Mouse (Mus musculus) brain, embryonic 18.5 days (tissue): Measurements from ENCODE around the gene Itga2.
A peak's percentile ranks its signal among the peaks of the same experiment; 100 is the strongest.

Experiments
- DNase-seq: peaks from one replicate; pipeline ENCODE4 v3.0.0-alpha.2; 2012; ENCODE audit warnings: low read depth, low spot score

The Itga2 gene

GRCm38 (mm10) chr13:114822871-114823270 lies 109.0 kb downstream of the Itga2 start:
- DNase-seq = no peak

DNA sequence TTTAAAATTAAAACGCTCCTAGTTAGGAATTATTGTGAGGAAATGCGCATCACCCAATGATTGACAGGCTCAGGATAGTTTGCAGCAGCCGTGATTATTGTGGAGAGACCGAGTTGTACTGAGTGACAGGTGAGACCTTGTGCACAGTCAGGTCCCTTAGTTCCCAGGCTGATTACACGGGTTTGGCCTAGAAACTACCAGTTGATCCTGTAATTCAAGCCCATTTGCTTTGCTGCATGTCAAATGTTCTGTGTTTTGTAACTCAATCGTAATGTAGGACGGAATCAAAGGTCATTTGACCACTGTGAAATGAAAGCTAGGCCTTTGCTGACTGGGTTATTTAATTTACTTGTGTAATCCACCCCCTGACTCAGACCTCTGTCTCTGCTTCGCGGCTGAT lies 113.4 kb downstream of the Itga2 start:
- DNase-seq = no peak

DNA sequence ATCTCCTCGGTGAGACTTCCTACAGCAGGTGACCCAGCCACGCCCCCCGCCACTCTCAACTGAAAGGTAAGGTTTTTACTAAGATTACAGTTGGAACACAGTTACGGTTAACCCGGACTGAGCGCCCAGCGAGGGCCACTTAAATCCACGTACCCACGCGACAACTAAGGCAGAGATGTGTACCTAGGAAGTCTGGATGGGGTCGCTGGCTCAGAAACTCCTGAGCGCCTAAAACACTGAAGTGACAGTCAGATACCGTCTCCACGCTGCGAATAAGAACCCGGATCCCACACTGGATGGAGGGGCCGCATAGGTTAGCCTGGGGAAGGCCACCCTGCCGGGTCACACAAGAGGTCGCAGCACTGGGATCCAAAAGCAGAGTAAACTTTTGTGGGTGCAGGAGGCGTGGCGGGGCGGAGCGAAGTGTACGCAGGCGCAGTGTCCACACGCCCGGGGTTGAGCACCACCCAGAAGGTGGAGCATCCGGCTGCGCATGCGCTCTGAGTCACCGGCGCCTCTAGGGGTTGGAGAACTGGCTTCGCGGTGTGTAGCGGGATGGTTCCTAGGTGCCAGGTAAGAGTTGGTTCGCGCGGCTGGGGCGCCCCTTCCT lies 114.0 kb downstream of the Itga2 start, which contains the start of gene Mocs2:
Gene Mocs2 (plus strand): TSS at position 486 of the 610 bp plus-strand sequence.
- peak; percentile 76 for DNase-seq

- DNase-seq = no peak
Observed at GRCm38 (mm10) chr13:114809624-114810210, 122.2 kb downstream of the Itga2 start.

DNA sequence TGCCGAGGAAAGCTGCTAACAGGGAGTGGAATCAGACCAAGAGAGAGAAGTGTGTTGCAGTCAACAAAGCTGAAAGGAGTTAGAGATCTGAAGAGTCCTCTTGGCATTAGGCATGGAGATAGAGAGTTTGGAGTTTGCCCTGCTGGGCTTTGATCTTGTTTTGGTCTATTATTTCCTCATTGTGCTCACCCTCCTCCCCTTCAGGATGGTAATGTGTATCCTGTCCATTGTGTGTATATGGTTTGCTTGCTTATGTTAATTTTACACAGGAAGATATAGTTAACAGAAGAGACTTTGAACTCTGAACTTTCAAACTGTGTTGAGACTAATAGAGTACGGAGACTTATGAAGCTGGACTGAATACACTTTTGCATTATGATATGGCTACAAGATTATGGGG lies 128.9 kb downstream of the Itga2 start:
- no peak for DNase-seq

- no peak for DNase-seq
Observed at GRCm38 (mm10) chr13:114801857-114802256, 130.0 kb downstream of the Itga2 start.

GRCm38 (mm10) chr13:114793250-114794030 lies 138.5 kb downstream of the Itga2 start:
- DNase-seq = peak; percentile 46

GRCm38 (mm10) chr13:114791511-114791910 lies 140.4 kb downstream of the Itga2 start:
- no peak for DNase-seq
